Mouse (Mus musculus): ENCODE data around the gene Ms4a6d. TPM values are rescaled to one million over a fixed set of nuclear protein-coding genes. Genes with fewer than 3 reads are reported as not detected.
"Not testable (repeated sequence)": the region's sequence is repeated elsewhere in the genome, so short reads cannot be mapped to it uniquely, and the experiment has no call there.

Ms4a6d gene
- total RNA-seq, 4 experiments from 2014 or later = 0.29 to 0.86 (median 0.81) TPM; not detected in 1

DNA sequence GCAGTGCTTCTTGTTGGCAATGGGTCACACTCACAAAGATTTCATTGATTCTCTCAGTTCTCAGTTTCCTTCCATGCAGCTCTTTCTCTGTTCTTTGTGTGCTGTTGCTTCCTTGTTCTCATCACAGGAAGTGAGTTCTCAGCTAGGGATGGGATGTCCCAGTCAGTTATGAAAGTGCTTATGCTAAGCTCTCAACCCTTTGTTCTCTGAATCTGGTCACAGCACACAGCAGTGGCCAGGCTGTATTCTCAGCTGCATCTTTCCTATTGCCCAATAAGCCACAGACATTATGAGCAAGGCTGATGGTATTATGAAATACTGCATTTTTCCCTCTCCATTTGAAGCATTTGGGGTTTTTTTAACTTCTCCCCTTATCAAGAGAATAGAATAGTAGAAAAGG, 45.1 kb downstream of the Ms4a6d start:
- not testable (repeated sequence) for DNase-seq (ENCODE audit: low spot score in 2 of 2)

DNA sequence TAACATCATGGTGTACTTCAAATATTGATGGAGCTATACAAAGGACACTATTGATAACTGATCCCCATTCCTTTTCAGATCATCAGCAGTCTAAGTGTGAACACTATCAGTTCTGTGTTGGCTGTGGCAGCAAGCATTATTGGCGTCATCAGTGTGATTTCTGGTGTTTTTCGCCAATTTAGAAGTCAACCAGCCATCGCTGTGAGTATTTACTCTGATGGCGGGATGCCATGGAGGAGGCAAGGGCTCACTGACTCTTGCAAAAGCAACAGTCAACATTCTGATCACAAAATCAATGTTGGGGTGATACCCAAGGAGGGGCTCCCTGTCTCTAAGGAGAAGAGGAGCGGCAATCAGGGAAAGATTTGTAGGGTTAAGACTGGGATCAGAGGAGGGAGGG, 49.9 kb downstream of the Ms4a6d start:
- no peak for DNase-seq (ENCODE audit: low spot score in 2 of 2)

DNA sequence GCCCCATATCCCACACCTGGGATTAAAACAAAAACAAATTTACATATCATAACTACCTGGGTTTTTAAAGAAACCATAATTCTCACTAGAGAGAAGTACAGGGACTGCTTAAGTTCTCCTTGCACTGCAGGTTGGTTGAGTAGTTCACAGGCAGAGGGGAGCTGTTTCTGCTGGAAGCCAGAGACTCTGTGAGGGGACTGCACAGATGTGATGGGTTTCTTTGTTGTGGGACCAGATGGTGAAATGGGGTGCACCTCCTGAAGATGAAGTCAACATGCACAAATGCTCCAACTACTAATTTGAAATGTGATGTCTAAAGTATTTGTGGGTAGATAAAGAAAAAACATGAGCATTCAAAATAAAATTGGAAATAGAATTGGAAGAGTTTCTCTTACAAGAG, 56.7 kb downstream of the Ms4a6d start:
- no peak for DNase-seq (ENCODE audit: low spot score in 2 of 2)

DNA sequence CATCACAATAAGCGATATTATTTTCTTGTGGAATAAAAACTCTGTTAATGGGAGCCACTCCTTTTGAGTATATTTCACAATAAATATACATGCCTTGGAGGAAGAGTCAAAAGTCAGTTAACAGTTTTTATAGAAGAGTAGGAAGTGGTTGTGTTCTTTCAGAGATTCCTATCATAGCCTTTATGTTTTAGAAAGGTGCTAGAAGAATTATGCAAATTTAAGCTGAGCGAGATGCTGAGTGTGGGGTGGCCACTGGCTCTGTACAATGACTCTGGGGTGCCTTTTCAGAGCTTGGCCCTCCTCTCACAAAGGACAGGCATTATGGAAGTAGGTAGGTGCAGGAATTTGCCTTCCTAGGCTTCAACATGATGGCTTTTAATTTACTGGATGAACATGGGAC, 60.3 kb downstream of the Ms4a6d start:
- DNase-seq (ENCODE audit: low spot score in 2 of 2) = not testable (repeated sequence)

DNA sequence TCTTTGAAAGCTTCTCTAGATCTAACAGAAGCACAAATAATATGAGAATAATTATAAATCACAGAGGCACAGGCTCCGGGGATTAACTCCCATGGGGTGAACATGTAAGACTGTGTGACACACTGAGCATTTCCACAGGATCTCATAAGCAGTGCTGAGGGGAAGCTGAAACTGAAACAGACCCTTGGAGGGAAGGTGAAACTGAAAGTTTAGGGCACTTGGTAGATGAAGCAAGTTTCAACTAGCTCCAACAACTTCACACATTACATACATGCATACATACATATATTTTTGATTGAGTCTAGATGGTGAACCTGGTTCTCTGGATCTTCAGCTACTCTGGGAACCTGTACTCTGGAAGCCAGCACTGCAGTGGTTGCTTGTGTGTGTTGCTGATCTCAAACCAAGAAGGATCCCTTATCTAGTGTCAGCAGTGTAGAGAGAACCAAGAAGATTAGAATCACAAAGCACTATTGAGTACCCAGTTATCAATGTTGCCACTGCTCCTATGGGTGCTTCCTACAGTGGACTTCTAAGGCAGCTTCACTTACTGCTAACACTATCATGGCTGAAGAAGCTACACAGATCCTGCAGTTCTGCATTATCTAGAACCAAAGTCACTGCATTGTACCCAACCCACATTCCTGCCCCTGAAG, 64.4 kb downstream of the Ms4a6d start:
- not testable (repeated sequence) for DNase-seq (ENCODE audit: low spot score in 2 of 2)

DNA sequence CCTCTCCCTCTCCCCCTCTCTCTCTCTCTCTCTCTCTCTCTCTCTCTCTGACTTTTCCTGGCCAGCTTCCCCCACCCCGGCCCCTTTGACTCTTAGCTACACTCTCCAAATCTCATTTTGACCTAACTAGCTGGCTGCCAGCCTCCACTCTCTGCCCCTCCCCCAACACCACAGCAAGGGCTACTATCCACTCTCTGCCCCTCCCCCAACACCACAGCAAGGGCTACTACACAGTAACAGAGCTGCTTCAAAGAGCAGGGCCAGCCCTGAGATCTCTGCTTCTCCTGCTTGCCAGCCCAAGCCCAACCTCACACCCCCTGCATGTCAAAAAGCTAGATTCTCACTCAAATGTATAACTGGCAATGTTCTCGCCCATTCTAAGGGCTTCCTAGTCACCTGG, 67.3 kb downstream of the Ms4a6d start:
- DNase-seq (ENCODE audit: low spot score in 2 of 2) = peak in 1 of 2 experiments; percentile 22

Other genes with a start within 250 kb of the Ms4a6d start
- 1 to 10 TPM in 2 of 4 experiments, under 1 TPM in 1, not detected in 1; 0.39 to 1.6 (median 1.4) TPM for gene Ms4a4a, start 229.3 kb downstream of the Ms4a6d start, total RNA-seq (2022)
- gene Ms4a4c, start 200.1 kb downstream of the Ms4a6d start, total RNA-seq (2022) = not detected
- gene Ms4a4b, start 161.3 kb downstream of the Ms4a6d start, total RNA-seq (2022) = not detected
- 1 to 10 TPM in 1 of 4 experiments, under 1 TPM in 3; 0.41 to 1.3 (median 0.70) TPM for gene Ms4a6c, start 135.5 kb downstream of the Ms4a6d start, total RNA-seq (2022)
- gene Gm8369, start 118.9 kb downstream of the Ms4a6d start, total RNA-seq (2022) = not detected
- 1 to 10 TPM in 2 of 4 experiments, under 1 TPM in 2; 0.73 to 2.0 (median 1.0) TPM for gene Ms4a6b, start 88.3 kb downstream of the Ms4a6d start, total RNA-seq (2022)
- gene Ms4a4d, start 68.0 kb downstream of the Ms4a6d start, total RNA-seq (2022) = 1 to 10 TPM; 1.7 to 3.6 (median 2.5) TPM
- under 1 TPM in 3 of 4 experiments, not detected in 1; 0.19 to 0.34 (median 0.31) TPM for gene Ms4a2, start 18.9 kb upstream of the Ms4a6d start, total RNA-seq (2022)
- gene Ms4a3, start 36.0 kb upstream of the Ms4a6d start, total RNA-seq (2022) = not detected
- gene Oosp2, start 55.7 kb upstream of the Ms4a6d start, total RNA-seq (2022) = not detected
- not detected for gene Oosp1, start 86.3 kb upstream of the Ms4a6d start, total RNA-seq (2022)
- not detected for gene Oosp3, start 92.2 kb upstream of the Ms4a6d start, total RNA-seq (2022)
- not detected for gene Gif, start 142.7 kb upstream of the Ms4a6d start, total RNA-seq (2022)
- 10 to 100 TPM; 57.8 to 69.5 (median 61.5) TPM for gene Mrpl16, start 165.5 kb upstream of the Ms4a6d start, total RNA-seq (2022)
- gene Stx3, start 214.6 kb upstream of the Ms4a6d start, total RNA-seq (2022) = 1 to 10 TPM in 3 of 4 experiments, under 1 TPM in 1; 0.97 to 1.8 (median 1.2) TPM
- gene Olfr1417, start 234.4 kb upstream of the Ms4a6d start, total RNA-seq (2022) = not detected

All from gastrocnemius, adult 8-10 months (tissue).